Mouse (Mus musculus) bone marrow, adult 2 months (tissue): ENCODE measurements around the gene Fndc3b.

Experiments
- CTCF ChIP-seq: fragments of 200-500 bp; IDR thresholded peaks from 2 replicates; pipeline ENCODE4 v1.5.1; 2011; ENCODE audit warnings: low read length, control low read depth; ENCODE audit not compliant: control insufficient read depth, insufficient read depth
- POLR2A ChIP-seq: fragments of 200-500 bp; IDR thresholded peaks from 2 replicates; pipeline ENCODE4 v1.6.1; 2011; ENCODE audit warnings: low read depth, mild to moderate bottlenecking, control low read depth, low read length, borderline replicate concordance; ENCODE audit not compliant: control insufficient read depth

DNA sequence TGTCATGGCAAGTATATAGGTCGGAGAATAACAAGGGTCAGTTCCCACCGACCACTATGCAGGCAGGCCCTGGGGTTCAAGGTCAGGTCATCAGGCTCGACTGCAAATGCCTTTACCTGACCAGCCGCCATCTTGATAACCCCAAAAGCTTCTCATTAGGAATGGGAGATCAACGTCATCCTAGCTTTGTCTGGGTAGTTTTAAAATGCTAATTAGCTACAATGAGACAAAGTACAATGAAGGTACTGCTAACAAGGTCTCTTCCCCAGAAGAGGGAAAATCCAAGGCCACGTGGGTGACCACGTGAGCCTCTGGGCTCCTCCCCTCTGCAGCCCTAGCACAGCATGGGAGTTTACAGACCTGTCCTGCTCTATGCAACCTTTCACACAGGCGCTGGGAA lies 7.6 kb downstream of the Fndc3b start:
- TF ChIP-seq POLR2A (no peak), CTCF (no peak)
